Mouse (Mus musculus) cerebellum, postnatal 4 days (tissue): ENCODE results near the gene Tubb5.
A peak's percentile ranks its signal among the peaks of the same experiment; 100 is the strongest.

ENCODE experiments used
- DNase-seq, 2 experiments: peaks; one replicate each; pipeline ENCODE4 v3.0.0; 2022; ENCODE audit warnings: low spot score in 2 of 2, mixed read lengths in 1 of 2

The Tubb5 gene

DNA sequence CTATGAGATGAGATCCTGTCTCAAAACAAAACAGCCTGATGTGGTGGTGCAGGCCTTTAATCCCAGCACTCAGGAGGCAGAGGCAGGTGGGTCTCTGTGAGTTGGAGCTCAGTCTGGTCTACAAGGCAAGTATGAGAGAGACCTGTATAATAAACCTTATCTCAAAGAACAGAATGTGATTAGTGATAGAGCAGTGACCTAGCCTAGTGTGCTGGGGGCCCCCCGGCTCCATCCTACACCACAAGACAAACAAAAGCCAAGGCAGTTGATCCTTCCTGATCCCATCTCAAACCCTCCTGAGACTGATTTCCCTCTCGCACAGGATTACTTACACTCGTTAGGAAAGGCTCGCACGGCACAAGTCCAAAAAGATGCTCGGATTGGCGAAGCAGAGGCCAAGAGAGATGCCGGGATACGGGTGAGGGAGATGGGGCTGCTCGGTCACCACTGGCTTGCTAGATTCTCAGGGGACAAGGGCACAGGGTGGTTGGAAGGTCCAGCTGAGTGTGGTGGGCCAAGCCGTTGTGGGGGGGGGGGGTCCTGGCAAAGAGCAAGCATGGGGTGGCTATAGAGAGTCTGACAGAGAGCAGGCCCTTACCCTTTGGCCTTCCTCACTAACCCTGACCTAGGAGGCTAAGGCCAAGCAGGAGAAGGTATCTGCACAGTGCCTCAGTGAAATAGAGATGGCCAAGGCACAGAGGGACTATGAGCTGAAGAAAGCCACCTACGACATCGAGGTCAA lies 12.8 kb downstream of the Tubb5 start:
- DNase-seq, result no peak

DNA sequence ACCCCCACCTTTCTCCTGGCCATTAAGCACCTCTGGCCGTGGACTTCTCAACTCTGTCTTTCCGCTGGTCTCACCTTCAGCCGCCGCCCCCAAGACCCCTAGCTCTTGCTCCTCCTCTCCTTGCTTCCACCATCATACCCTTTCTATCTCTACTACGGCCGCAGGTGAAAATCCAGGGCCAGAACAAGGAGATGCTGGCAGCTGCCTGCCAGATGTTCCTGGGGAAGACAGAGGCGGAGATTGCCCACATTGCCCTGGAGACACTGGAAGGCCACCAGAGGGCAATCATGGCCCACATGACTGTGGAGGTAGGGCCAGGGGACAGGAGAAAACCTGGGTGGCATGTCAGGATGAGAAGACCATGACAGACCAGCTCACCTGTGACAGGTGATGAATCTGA lies 13.7 kb downstream of the Tubb5 start:
- no peak for DNase-seq

DNA sequence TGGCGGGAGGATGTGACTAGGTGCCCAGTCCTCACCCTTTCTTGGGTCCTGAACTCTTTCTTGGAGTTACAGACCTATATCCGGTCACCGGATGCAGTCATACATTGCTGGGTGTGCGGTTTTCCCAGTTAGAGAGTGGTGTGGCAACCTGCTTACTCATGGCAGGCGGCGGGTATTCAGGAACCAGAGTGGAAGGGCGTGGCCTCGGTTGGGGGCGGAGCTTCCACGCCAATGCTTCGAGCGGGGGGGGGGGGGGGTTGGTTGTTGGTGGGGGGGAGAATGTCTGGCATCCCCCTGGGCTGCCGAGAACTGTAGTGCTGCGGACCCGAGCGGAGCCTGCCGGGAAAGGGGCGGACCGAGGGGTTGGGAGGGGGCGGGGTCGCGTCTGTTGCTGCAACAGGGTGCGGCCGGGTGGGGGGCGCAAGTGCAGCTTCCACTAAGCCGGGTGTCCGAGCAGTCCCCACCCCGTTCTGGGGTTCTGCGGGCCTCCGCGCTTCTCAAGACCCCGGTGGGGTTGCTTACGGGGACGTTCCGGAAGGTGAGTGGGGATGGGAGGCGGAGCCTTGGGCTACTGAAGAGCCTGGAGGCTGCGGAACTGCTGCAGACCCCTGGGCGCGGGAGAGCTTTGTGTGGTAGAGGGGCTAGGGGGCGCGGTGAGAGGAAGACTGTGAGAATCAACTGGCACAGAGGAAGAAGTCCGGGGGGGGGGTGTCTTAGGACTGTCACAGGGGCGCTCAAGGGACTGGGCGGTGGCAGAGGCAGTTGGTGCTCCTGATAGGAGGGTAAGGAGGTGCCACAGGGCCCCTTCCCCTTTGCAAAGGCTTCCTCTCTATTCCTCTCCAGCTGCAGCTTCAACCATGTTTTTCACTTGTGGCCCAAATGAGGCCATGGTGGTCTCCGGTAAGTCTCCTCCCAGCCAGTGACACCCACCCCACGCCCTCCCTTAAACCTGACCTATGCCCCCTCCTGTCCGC lies 14.9 kb downstream of the Tubb5 start, which contains the start of gene Flot1:
Flot1 (plus strand) TSS at position 267 of the 974 bp plus-strand sequence.
- peak; percentile 65 to 77 for DNase-seq

DNA sequence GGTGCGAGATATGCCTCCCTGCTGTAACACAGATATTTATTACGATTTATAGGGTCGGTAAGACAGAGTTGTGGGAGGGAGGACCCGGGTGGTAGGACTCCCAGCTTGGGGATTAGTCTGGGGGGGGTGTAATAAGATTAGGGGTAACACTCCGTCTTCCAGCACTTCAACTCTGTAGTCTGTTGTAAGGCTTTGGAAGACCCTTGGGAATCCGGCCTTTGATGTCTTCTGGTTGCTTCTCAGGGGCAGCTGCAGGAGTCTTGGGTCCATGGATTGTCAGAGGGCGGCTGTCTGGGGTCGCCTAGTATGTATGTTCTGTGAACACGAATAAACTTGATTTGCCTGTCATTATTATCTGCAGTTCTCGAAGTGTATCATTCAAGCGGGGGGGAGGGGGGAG lies 15.5 kb downstream of the Tubb5 start:
- DNase-seq, result no peak

DNA sequence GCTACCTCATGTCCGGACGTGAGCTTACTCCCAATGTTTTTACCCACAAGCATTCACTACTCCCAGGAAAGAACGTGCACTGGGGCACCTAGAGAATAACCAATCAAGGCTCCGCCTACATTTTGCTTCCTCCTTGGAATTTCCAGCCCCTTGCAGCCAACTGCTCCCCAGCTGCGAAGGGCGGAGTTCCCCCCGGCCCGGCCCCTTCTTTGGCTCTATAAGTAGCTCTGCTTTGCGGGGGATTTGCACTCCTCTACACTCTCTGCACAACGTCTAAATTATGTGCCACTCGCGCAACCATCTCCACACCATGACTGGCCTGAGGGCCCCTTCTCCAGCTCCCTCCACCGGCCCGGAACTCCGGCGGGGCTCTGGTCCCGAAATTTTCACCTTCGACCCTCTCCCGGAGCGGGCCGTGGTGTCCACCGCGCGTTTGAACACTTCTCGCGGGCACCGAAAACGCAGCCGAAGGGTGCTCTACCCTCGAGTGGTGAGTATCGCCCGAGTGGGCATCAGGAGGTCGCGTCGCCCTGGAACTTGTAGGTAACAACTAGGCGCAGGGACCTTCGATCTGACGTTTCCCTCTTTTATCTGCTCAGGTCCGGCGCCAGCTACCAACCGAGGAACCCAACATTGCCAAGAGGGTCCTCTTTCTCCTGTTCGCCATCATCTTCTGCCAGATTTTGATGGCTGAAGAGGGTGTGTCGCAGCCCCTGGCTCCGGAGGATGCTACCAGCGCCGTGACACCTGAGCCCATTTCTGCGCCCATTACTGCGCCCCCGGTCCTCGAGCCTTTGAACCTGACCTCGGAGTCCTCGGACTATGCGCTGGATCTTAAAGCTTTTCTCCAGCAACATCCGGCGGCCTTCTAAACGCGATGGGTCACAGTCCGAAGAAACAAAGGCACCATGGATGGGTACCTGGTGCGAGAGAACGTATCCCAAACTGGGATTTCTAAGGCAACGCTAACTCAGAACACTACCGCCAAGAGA lies 16.4 kb downstream of the Tubb5 start, which contains the start of gene Ier3:
Ier3 (plus strand) TSS at position 246 of the 992 bp plus-strand sequence.
- peak in 1 of 2 experiments; percentile 64 for DNase-seq

DNA sequence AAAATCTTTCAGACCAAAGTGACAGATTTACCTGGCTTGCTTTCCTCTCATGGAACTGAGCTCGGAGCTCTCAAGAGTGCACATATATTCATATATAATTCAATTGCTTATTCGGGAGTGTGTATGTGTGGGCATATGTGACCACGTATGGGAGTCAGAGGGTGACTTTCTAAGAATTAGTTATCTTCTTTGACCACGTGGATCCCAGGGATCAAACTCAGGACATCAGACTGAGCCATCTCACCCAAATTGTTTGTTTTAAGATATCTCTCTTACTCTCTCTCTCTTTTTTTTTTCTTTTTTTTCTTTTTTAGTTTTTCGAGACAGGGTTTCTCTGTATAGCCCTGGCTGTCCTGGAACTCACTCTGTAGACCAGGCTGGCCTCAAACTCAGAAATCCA lies 18.0 kb downstream of the Tubb5 start:
- DNase-seq, result no peak

DNA sequence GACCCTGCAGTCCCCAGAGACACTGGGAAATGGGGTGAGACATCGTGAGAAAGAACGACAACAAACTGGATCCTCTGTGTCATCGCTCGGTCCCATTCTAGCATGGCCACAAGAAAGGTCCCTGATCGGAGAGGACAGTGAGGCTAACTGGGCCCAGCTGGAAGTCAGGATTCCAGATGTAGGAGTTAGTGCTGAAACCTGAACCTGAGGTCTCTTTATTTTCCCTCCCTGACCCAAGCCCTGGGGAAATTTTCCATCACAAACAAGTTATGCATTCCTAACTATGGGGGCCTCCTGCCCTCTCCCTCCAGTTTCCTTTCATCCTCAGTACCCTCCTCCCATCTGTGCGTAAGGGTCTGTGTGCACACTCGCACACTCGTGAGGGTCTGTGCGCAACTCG lies 20.9 kb downstream of the Tubb5 start:
- no peak for DNase-seq

DNA sequence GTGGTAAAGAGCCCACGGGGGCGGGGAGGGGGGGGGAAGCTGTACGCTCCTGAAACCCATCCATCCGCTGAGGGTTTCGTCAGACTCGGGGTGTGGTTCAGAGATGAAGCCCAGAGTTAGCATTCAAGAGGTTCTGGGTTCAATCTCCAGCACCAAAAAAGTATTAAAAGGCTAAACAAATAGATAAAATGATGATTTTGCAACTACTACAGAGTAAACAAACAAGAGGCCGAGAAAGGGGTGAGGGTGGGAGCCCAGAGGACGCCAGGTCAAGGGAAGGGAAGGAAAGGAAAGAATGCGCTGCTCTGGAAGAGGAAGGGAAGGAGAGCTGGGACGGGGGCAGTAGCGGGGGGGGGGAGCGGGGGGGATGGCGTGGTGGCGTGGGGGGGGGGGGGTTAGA lies 21.4 kb downstream of the Tubb5 start:
- no peak for DNase-seq

DNA sequence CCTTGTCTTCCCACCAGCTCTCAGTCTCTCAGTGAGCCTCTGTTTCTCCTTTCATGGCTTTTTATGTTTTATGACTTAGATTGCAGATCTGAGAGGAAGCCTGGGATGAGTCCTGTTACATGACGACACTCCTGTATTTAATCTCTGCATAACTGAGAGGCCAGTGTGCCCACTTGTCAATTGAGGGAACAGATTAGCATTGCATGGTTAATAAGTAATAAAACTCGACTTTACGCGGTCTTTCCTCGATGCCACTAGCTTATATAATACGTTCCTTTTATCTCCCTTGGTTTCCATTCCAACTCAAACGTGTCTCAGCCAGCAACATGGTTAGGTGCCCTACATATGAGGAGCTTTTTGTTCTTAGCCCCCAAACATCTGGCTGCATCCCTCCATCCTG lies 22.3 kb downstream of the Tubb5 start:
- DNase-seq, result no peak

DNA sequence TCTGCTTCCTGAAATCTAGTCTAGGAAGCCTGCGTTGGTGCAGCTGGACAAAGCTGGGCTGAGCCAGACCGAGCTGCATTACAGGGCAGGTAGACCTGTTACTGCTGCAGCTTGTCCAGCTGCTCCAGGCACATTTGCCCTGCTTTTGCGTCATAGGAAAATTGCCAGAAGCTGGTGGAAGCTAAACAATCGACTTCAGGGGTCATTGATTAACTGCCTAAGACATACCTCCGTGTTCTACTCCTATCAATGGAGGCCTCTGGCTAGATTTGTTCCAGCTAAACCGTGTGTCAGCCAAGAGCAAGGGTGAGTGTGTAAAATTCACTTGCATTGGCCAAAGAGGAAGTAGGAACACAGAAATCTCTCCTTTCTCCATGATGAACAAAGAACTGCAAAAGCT lies 23.4 kb downstream of the Tubb5 start:
- no peak for DNase-seq

DNA sequence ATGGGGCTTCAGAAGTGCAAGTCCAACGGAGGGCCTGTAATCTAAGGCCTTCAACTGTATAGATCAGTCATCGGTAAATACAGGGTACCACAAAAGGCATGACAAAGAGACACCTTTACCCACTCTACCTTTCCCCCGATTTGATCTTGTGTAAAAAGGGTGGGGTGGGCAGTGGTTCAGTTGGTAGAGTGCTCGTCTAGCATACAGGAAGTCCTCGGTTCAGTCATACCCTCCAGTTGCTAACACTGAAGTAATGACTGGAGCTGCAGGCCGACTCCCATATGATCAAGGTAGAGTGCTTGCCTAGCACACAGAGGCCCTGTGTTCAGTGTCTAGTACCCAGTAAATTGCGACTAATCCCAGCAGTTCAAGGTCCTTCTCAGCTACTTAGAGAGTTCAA lies 24.5 kb downstream of the Tubb5 start:
- no peak for DNase-seq

DNA sequence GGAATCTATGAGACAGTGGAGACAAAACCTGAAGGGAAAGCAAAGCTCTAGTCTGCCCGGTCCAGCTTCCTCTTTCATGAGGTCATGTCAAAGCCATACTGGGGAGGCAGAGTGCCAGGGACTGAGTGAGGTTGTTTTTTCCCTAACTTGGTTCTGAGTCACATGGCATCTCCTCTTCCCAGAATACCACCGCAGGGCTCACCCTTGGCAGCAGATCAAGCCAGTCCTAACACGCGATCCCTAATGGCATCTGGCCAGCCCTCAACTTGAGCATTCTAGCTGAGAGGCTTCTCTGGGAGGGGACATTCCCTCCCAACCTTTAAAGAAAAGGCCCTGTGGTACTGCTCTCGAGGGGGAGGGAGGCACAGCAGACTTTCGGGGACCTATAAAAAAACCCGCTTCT lies 24.9 kb downstream of the Tubb5 start:
- DNase-seq, result peak in 1 of 2 experiments; percentile 60

DNA sequence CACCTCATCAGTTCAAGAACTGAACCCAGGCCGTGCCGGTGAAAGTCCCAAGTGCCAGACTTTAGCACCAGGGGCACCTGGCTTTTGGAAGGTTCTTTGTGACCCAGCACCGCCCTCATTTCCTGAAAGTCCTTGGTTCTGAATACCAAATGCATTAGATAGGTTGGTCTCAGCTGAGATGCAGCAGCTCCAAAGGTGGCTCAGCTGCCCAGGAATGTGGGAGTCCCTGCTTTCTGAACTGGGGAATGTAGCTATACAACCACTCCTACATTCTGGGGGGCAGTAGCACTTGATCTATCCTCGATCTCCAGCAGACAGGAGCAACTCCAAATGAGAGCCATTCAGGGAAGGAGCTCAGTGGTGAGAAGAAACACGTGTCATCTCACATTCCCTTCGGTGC lies 25.4 kb downstream of the Tubb5 start:
- no peak for DNase-seq

DNA sequence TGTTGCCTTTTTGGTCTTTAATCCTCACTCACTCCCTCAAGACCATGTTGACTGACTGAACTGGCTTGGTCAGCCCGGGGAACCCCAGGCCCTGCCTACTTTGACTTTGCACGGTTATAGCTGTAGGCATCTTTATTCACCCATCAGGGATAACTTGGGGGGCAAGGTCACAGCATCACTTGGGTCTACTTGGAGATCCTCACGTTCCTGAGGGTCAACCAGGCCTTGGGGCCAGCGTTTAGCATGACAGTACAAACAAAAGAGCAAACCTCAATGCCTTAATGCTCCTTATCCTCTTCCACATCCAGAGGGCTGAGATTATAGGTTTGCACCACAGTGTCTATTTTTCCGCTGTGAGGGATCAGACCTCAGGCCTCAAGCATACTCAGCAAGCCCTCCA lies 25.8 kb downstream of the Tubb5 start:
- no peak for DNase-seq

DNA sequence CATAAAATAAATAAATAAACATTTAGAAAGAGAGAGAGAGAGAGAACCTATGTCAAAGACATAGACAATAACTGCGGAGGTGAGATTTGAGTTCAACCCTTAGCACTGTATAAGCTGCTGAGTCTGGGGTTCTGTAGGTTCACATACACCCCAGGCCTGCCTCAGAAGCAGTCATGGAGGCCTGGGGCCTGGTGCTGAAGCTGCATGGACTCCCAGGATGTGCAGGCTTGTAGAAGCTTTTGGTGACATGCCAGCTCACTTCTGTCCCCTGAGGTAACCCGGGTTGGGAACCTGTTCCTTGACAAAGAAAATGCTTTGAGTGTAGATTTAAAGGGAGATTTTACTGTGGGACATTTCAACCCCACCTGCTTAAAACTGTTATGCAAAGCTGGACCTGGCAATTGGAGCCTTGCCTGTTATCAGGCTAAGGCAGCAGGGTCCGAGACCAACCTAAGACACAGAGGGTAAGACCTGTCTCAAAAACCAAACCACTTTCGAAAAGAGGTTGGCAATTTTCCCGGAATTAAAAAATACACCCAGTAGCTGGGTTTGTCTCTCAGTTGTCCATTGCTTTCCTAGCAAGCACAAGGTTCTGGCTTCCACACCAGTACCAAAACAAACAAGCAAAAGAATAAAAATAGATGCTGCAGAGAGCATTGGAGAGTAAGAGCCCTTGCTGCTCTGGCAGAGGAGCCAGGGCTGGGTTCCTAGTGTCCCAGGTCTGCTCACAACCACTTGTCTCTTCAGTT lies 27.0 kb downstream of the Tubb5 start:
- no peak for DNase-seq

DNA sequence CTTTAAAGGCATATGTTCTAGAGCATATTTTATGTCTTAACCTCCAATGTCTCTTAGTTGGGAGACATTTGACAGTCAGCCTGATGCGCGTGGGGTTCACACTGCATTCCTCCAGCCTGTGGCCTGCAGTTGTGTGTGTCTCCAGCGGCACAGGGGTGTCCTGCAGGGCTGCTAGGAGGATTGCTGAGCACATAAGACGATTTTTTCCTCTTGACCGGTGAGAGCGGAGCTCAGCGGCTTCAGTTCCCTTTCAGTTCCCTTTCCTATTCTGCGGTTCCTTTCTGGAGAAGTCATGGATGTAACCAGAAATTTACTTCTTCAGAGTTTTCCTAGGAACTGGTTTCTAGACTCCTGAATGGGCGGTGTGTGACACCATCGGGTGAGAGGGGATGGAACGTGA lies 28.7 kb downstream of the Tubb5 start:
- no peak for DNase-seq

DNA sequence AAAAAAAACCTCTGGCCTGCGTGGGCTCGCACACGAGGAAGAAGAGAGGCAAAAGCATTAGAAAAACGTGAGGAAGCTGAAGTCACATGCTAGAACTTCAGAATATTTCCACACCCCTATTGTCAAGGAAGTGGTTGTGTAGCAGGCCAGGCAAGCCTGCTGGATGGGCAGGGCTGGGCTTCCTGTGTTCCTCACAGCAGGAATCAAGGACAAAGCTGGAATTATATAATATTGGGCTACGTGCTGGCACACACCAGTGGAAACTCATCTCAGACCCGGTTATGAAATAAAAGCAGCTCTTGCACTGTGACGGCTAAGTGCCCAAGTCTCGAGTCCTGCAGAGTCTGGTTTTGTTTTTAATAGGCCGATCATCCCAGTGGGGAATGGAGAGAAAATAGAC lies 30.0 kb downstream of the Tubb5 start:
- no peak for DNase-seq

DNA sequence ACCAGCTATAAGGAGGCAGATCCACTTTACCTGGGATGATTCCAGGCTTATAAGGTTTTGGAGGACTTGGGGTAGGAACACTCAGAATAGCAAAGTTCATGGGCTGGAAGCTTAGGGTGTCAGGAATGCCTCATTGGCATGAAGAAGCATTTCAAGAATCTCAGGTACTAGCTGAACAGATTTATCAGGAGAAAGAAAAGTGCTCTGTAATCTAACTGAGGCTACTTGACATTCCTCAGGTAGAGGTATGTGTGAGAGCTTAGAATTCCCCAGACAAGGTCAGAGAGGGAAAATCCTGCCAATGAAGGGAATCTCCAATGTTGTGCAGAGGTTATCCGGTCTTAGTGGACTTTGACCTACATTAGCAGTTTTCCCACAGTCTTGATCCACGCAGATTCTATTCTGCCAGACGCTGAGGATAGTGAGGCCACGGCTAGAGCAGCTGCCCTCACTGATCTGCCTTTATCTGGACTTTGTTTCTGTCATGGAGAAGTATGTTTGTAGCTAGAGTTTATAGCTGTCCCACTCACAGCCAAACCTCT lies 34.2 kb downstream of the Tubb5 start:
- DNase-seq, result no peak

DNA sequence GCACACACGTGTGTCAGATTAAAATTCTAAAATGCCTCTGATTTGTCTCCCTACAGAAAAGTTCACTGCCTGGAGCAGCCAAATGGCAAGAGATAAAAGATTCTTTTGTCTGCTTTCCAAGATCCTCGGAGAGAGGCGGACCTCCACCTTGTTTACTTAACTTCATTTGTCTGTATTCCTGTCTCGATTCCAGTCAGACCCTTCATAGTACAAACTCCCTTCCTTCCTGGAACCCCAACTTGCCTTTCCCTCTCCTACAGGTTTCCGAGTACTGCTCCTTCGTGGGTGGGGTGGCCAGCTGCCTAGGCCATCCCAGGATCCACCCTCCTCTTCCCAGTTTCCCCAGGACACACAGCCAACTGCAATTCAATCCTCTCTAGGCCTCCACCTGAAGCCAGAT lies 35.1 kb downstream of the Tubb5 start:
- no peak for DNase-seq

DNA sequence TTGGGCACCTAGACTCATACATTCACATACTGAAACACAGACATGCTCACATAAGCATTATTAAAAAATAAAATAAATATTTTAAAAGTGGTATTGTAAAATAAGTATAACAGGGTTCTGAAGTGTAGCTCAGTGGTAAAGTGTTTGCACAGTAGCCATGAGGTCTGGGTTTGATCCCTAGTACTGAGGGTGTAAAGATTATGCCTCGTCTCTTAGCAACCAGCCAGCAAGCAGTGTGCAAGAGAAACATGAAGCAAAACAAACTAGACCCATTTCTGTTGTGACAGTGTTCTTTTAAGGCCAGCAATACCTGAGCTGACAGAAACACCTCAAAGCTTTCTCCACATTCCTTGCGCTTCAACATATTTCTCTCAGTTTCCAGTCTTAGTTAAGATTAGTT lies 37.2 kb downstream of the Tubb5 start:
- DNase-seq, result no peak

DNA sequence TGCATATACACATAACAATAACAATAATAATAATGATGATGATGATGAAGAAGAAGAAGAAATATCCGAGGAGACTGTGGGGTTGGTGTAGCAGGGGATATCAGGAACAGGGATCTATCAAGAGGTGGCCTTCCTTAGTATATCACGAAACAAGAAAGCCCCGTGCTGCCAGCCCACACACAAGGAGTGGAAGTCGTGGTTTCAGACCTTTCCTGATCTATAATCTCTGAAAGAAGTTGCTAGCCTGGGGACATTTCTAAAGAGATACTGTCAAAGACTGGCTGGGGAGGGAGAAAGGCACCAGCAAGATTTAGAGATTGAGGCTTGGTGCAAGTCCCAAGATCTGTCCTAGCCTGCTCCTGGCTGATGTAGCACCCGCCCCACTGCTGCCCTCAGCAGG lies 41.3 kb downstream of the Tubb5 start:
- no peak for DNase-seq
